Mouse (Mus musculus) liver, embryonic 14.5 days (tissue): Measurements from ENCODE around the gene Kdm2b. TPM values are rescaled to one million over a fixed set of nuclear protein-coding genes. Genes with fewer than 3 reads are reported as not detected.
A peak's percentile ranks its signal among the peaks of the same experiment; 100 is the strongest.

Source experiments
- ATAC-seq: fragments of 200-750 bp; cut with Nextera tagmentation; 2 replicates; pipeline ENCODE4 v1.8.0; 2017; ENCODE audit warnings: moderate number of reproducible peaks, mild to moderate bottlenecking, moderate library complexity; ENCODE audit not compliant: insufficient read depth
- DNase-seq, 3 experiments: peaks; one replicate each; pipeline ENCODE4 v3.0.0-alpha.2; 2012 to 2013; ENCODE audit warnings: low read depth in 3 of 3, low spot score in 3 of 3
- H3K27ac ChIP-seq: fragments of 300-500 bp; sonication (generic); 2 replicates; pipeline ENCODE4 v1.5.1; 2014; ENCODE audit warnings: moderate library complexity, mild to moderate bottlenecking, control low read depth, inconsistent platforms
- H3K27me3 ChIP-seq: fragments of 300-500 bp; sonication (generic); 2 replicates; pipeline ENCODE4 v1.6.1; 2014; ENCODE audit warnings: mild to moderate bottlenecking, low read length, moderate library complexity; ENCODE audit not compliant: control insufficient read depth, insufficient read depth
- H3K36me3 ChIP-seq: fragments of 300-500 bp; sonication (generic); replicated peaks from 2 replicates; pipeline ENCODE4 v1.6.1; 2014; ENCODE audit warnings: low read depth; ENCODE audit not compliant: control insufficient read depth, insufficient read depth
- H3K4me1 ChIP-seq, 2 experiments: fragments of 200-500 bp in 1 of 2; fragments of 300-500 bp in 1 of 2; sonication (generic) in 1 of 2; replicated peaks; 2 replicates each; pipeline ENCODE4 v1.6.1; 2012 to 2014; ENCODE audit warnings: antibody characterized with exemption in 1 of 2, inconsistent platforms in 1 of 2, low read length in 1 of 2; ENCODE audit not compliant: control insufficient read depth in 2 of 2, insufficient read depth in 2 of 2
- H3K4me2 ChIP-seq: fragments of 300-500 bp; sonication (generic); 2 replicates; pipeline ENCODE4 v1.6.1; 2014; ENCODE audit warnings: low read depth, mild to moderate bottlenecking, control low read depth, moderate library complexity
- H3K4me3 ChIP-seq, 2 experiments: fragments of 200-500 bp in 1 of 2; fragments of 300-500 bp in 1 of 2; sonication (generic) in 1 of 2; 2 replicates each; pipeline ENCODE4 v1.5.1; 2012 to 2014; ENCODE audit warnings: low read depth in 2 of 2, low read length in 2 of 2, mild to moderate bottlenecking in 2 of 2, control low read depth in 1 of 2, inconsistent platforms in 1 of 2, moderate library complexity in 1 of 2; ENCODE audit not compliant: insufficient read depth in 1 of 2
- H3K9ac ChIP-seq: fragments of 300-500 bp; sonication (generic); replicated peaks from 2 replicates; pipeline ENCODE4 v1.6.1; 2014; ENCODE audit warnings: mild to moderate bottlenecking, control low read depth, moderate library complexity
- H3K9me3 ChIP-seq: fragments of 300-500 bp; sonication (generic); 2 replicates; pipeline ENCODE4 v1.6.1; 2016; ENCODE audit warnings: low read length, mixed read lengths; ENCODE audit not compliant: control insufficient read depth
- CTCF ChIP-seq: IDR thresholded peaks from 2 replicates; pipeline ENCODE4 v1.5.1; 2016; ENCODE audit warnings: antibody characterized with exemption, low read depth, control low read depth
- EP300 ChIP-seq: IDR thresholded peaks from 2 replicates; pipeline ENCODE4 v1.6.1; 2016; ENCODE audit warnings: antibody characterized with exemption, low read depth
- whole genome bisulfite sequencing: fragments of 180-500 bp; shearing (Covaris S2); extraction: QIAGEN DNeasy Blood & Tissue Kit; methylation state at CpG from one replicate; pipeline ENCODE4 v1.1.7; 2014; ENCODE audit not compliant: insufficient replicate concordance; 5-methylcytosine and 5-hydroxymethylcytosine counted together
- polyA plus RNA-seq, 2 experiments: library from polyadenylated mRNA; depleted of rRNA in 1 of 2; stranded (reverse) in 1 of 2; unstranded in 1 of 2; fragments of >200 nt; fragmentation: Nextera tagmentation in 1 of 2; extraction: Ambion mirVana in 1 of 2; gene quantifications; 2 replicates each; pipeline versions ENCODE4 v1.2.1 to v1.2.3; 2012 to 2014

Kdm2b gene
- 8.1 and 10.0 TPM in 2 replicates for polyA plus RNA-seq (2012; rRNA removed)
- 11.7 and 12.3 TPM in 2 replicates for polyA plus RNA-seq (2014; fragmentation: Nextera tagmentation; extraction: Ambion mirVana)

DNA sequence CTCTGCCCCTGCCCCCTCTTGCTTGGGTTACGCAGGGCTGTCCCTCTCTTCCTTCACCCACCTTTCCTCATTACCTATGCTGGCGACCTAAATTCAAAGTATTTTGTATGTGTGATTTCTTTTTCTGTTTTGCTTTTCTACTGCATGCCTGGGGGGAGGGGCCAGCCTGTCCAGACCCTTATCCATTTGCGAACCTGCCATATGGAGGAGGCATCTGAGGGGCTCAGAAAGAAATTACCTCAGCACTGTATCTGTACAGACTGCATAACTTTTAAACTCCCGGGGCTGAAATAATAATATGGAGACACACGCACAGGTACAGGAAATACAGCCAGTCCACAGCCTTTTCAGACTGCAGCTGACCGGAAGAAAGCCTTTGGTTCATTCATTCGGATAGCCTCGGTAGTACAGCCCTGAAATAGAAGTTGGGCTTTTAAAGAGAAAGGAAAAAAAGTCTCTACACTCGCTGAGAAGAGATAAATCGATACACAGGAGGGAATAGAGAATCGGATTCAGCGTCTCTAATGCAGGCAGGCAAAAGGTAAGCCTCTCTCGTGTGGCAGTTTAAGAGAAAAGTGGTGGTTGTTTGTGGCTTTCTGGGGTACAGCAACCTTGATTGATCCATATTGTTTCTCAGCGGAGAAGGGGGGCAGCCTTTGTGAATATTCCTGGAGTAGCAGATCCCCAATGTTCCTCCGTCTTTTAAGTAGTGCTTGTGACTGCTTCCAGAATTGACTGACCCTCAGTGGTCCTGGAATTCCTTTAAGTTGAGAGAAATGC, at the start of gene Kdm2b:
Kdm2b (minus strand) TSS at position 273 of the 780 bp plus-strand sequence.
- ATAC-seq (no peak), DNase-seq (no peak)
- TF ChIP-seq CTCF (no peak), EP300 (no peak)
- H3K27me3 ChIP-seq: peaks cover 13% of the 10 kb centered on the region
- H3K4me3 ChIP-seq: peak within 1 kb of the TSS; percentile 60 to 71
- no peaks in the 10 kb centered on the region for H3K9me3 ChIP-seq
- WGBS: 10% methylated on average over 15 of the region's 15 CpGs
- peaks cover 10 to 24% of the 10 kb centered on the region in 2 experiments for H3K4me1 ChIP-seq
- peak within 1 kb of the TSS; percentile 58 for H3K9ac ChIP-seq
- no peaks in the 10 kb centered on the region for H3K36me3 ChIP-seq
- peak within 1 kb of the TSS; percentile 96 for H3K4me2 ChIP-seq
- H3K27ac ChIP-seq: no peak within 1 kb of the TSS

DNA sequence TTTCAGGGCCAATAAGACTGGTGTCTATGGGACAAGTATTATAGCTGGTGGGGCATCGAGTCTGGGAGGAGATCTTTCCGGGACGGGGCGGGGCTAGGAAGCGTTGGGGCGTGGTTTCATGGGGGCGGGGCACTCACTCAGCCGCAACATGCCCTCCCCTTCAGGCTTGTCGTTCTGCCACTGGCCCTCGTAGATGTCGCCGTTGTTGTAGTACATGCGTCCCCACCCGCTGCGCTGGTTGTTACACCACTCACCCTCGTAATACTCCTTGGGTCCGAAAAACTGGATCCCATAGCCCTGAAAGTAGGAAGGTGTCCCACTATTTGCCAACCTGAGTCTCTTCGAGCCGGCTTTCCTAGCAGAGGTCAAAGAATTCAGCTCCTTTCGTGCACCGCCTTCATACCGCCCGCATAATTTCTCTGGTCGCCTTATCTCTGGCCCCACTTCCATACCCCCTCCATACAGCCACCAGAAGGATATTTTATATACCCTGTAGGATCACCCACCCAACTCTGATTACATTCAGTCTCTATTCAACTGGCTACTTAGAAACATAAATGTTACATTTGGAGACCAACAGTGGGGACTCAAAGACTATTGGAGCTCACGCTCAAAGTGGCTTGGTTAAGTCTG, 49.6 kb upstream of the Kdm2b start:
- Histone ChIP-seq H3K9me3 (no peaks in the 10 kb centered on the region), H3K4me1 (peaks cover 14 to 32% of the 10 kb centered on the region in 2 experiments), H3K4me2 (peak overlapping the region; percentile 70), H3K27me3 (no peaks in the 10 kb centered on the region), H3K36me3 (no peaks in the 10 kb centered on the region), H3K9ac (peak overlapping the region; percentile 63), H3K4me3 (peak overlapping the region; percentile 47 to 70), H3K27ac (peak overlapping the region; percentile 30)
- DNase-seq (peak; percentile 70 to 72 (median 70)), ATAC-seq (peak; percentile 84)
- TF ChIP-seq CTCF (no peak), EP300 (no peak)
- 2% methylated on average over 25 of the region's 25 CpGs for WGBS

DNA sequence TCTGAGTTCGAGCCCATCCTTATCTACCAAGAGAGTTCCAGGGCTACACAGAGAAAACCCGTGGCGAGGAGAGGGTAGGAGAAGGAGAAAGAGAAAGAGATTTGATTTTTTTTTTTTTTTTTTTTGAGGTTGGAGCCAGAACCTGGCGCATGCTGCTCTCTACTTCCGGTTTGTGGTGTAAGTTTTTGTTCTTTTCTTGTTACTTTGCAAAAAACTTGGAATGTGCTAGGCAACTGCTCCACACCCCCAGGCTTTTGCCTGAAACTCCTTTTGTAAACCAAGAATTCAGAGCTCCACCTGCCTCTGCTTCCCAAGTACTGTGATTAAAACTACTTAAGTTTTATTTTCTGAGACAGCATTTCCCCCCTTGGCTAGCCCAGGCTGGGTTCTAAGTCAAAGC, 48.5 kb upstream of the Kdm2b start:
- H3K4me1 ChIP-seq: peaks cover 14 to 33% of the 10 kb centered on the region in 2 experiments
- TF ChIP-seq EP300: no peak
- no peak for TF ChIP-seq CTCF

DNA sequence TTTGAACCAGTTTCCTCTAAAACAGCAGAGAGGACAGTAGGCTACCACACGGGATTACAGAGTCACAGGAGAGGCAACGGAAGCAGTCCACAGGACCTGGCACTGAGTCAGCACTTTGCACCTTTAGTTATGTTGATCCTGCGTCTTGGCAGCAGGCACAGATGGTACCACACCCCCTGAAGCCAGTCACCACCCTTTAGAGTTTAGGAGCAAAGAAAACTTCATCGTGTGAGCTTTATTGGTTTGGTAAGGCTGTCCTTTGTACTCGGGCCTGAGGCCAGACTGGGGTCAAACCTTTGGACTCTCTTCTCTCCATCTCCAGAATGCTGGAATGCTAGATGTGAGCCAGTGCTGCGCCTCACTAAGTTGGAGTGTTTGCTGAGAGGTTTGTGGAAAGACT, 45.9 kb upstream of the Kdm2b start:
- WGBS: 22% methylated on average over 6 of the region's 6 CpGs
- peak overlapping the region; percentile 37; the same call in 1 of the 2 replicates for H3K9ac ChIP-seq
- no peaks in the 10 kb centered on the region for H3K36me3 ChIP-seq
- peak overlapping the region; percentile 10; the same call in 1 of the 2 replicates for H3K27ac ChIP-seq
- no peaks in the 10 kb centered on the region for H3K9me3 ChIP-seq
- H3K4me3 ChIP-seq: no peak overlapping the region
- ATAC-seq: peak; percentile 69
- TF ChIP-seq CTCF (no peak), EP300 (no peak)
- DNase-seq: peak in 2 of 3 experiments; percentile 60 to 62
- H3K27me3 ChIP-seq: no peaks in the 10 kb centered on the region
- peak overlapping the region; percentile 34 for H3K4me2 ChIP-seq
- peaks cover 14 to 26% of the 10 kb centered on the region in 2 experiments for H3K4me1 ChIP-seq

More for the DNA sequence above, 48.5 kb upstream of the Kdm2b start:
- Histone ChIP-seq H3K9me3 (no peaks in the 10 kb centered on the region), H3K27ac (no peak overlapping the region), H3K27me3 (no peaks in the 10 kb centered on the region), H3K9ac (no peak overlapping the region), H3K4me2 (no peak overlapping the region), H3K4me3 (no peak overlapping the region), H3K36me3 (no peaks in the 10 kb centered on the region)
- ATAC-seq (no peak), DNase-seq (no peak)
- WGBS: 48% methylated on average over 5 of the region's 5 CpGs

- Histone ChIP-seq H3K4me1 (peaks cover 14 to 24% of the 10 kb centered on the region in 2 experiments), H3K36me3 (no peaks in the 10 kb centered on the region), H3K9me3 (no peaks in the 10 kb centered on the region), H3K4me3 (no peak overlapping the region), H3K4me2 (peak overlapping the region; percentile 4), H3K27ac (peak overlapping the region; percentile 0), H3K9ac (peak overlapping the region; percentile 0; the same call in 1 of the 2 replicates), H3K27me3 (no peaks in the 10 kb centered on the region)
- 75% methylated on average over 4 of the region's 4 CpGs for WGBS
- TF ChIP-seq EP300 (no peak), CTCF (no peak)
- ATAC-seq: peak; percentile 60
- no peak for DNase-seq
These were observed 45.5 kb upstream of the Kdm2b start for GRCm38 (mm10) chr5:123035089-123035488.
